Mouse (Mus musculus) hindbrain, embryonic 11.5 days (tissue): ENCODE measurements around the gene Erich2. TPM values are rescaled to one million over a fixed set of nuclear protein-coding genes. Genes with fewer than 3 reads are reported as not detected.

Source experiments
- ATAC-seq: fragments of 200-750 bp; cut with Nextera tagmentation; 2 replicates; pipeline ENCODE4 v1.8.0; 2017; ENCODE audit warnings: mild to moderate bottlenecking, moderate TSS enrichment, moderate library complexity; ENCODE audit not compliant: low FRiP score
- DNase-seq: peaks from one replicate; pipeline ENCODE4 v3.0.0-alpha.2; 2015; ENCODE audit warnings: low spot score
- H3K27ac ChIP-seq: fragments of 300-500 bp; sonication (generic); 2 replicates; pipeline ENCODE4 v1.5.1; 2014; ENCODE audit warnings: mild to moderate bottlenecking, low read depth, low read length
- H3K27me3 ChIP-seq: fragments of 300-500 bp; sonication (generic); 2 replicates; pipeline ENCODE4 v1.6.1; 2014; ENCODE audit warnings: mild to moderate bottlenecking, low read length, moderate library complexity, mixed read lengths; ENCODE audit not compliant: control insufficient read depth, insufficient read depth
- H3K36me3 ChIP-seq: fragments of 300-500 bp; sonication (generic); 2 replicates; pipeline ENCODE4 v1.6.1; 2014; ENCODE audit warnings: mild to moderate bottlenecking, low read length, moderate library complexity, mixed read lengths; ENCODE audit not compliant: control insufficient read depth, insufficient read depth
- H3K4me1 ChIP-seq: fragments of 300-500 bp; sonication (generic); replicated peaks from 2 replicates; pipeline ENCODE4 v1.6.1; 2014; ENCODE audit warnings: low read length, mixed read lengths; ENCODE audit not compliant: control insufficient read depth, insufficient read depth
- H3K4me2 ChIP-seq: fragments of 300-500 bp; sonication (generic); replicated peaks from 2 replicates; pipeline ENCODE4 v1.6.1; 2014; ENCODE audit warnings: mild to moderate bottlenecking, low read depth, low read length
- H3K4me3 ChIP-seq: fragments of 300-500 bp; sonication (generic); 2 replicates; pipeline ENCODE4 v1.5.1; 2014; ENCODE audit warnings: low read depth, low read length
- H3K9ac ChIP-seq: fragments of 300-500 bp; sonication (generic); 2 replicates; pipeline ENCODE4 v1.6.1; 2014; ENCODE audit warnings: low read depth, low read length
- H3K9me3 ChIP-seq: fragments of 300-500 bp; sonication (generic); 2 replicates; pipeline ENCODE4 v1.6.1; 2016; ENCODE audit warnings: low read length; ENCODE audit not compliant: control insufficient read depth
- WGBS: fragments of 180-500 bp; shearing (Covaris S2); extraction: QIAGEN DNeasy Blood & Tissue Kit; methylation state at CpG from one replicate; pipeline ENCODE4 v1.1.7; 2014; 5-methylcytosine and 5-hydroxymethylcytosine counted together
- polyA plus RNA-seq: library from polyadenylated mRNA; unstranded; fragments of >200 nt; fragmentation: Nextera tagmentation; extraction: Ambion mirVana; gene quantifications from 2 replicates; pipeline ENCODE4 v1.2.1, GENCODE M21; 2014

The Erich2 gene
- polyA plus RNA-seq, 1 experiment from 2014 or later = 2.1 TPM

DNA sequence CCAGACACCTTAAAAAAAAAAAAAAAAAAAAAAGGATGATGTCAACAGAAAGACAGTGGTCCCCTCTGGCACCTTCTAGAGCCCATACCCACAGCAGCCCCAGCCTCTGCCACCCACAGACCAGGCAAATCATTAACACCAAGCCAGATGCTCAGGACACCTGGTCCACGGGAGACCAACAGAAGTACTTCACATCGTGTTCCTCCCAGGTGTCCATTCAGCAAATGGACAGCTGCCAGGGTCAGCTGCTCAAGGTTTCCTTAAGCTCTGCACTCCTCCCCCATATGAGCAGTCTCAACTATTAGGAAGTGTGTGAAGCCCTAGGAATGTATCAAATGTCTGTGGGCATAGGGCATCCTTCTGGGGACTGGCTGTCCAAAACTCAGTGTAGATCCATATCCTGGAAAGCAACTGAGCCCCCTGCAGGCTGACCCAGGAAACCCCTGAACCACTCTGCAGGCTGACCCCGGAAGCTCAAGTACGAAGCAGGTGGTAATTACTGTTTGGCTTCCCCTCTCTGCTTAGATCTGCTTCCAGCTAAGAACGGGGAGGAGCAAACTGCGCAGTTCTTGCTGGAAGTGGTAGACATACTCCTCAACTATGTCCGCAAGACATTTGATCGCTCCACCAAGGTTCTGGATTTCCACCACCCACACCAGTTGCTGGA, 65.1 kb downstream of the Erich2 start:
- Histone ChIP-seq H3K27me3 (peaks cover 27% of the 10 kb centered on the region), H3K9ac (no peak overlapping the region), H3K9me3 (no peaks in the 10 kb centered on the region), H3K27ac (no peak overlapping the region), H3K36me3 (no peaks in the 10 kb centered on the region), H3K4me1 (no peaks in the 10 kb centered on the region), H3K4me3 (no peak overlapping the region), H3K4me2 (no peak overlapping the region)
- DNase-seq (no peak), ATAC-seq (no peak)
- WGBS = 81% methylated on average over 8 of the region's 8 CpGs

DNA sequence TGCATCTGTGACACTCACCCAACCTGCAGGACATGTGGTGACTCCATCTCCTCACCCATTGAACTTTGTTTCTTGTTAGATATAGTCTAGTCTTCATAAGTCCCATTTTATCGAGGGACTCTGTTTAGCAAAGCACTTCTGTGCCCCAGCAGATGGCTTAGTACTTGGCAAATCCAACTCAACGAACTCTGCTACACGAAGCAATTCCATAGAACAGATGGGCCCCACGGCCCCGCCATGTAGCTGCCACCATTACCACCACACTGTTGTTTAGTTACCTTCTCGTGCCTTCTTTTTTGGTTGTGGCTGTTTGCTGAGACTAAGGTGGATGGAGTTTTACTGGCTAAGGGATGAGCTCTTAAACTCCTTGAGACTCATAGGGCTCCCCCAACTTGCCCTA, 79.6 kb downstream of the Erich2 start:
- no peak overlapping the region for H3K9ac ChIP-seq
- H3K9me3 ChIP-seq = no peaks in the 10 kb centered on the region
- no peaks in the 10 kb centered on the region; the same call in 1 of the 2 replicates for H3K4me1 ChIP-seq
- DNase-seq (no peak), ATAC-seq (no peak)
- H3K27ac ChIP-seq = no peak overlapping the region
- no peak overlapping the region for H3K4me2 ChIP-seq
- no peaks in the 10 kb centered on the region for H3K36me3 ChIP-seq
- no peaks in the 10 kb centered on the region for H3K27me3 ChIP-seq
- WGBS = 88% methylated on average over 6 of the region's 6 CpGs
- no peak overlapping the region for H3K4me3 ChIP-seq

Other genes starting within 250 kb of the Erich2 start
- gene Sp5, start 33.9 kb upstream of the Erich2 start, polyA plus RNA-seq = 2.7 and 3.3 TPM in 2 replicates
- 11.8 and 16.6 TPM in 2 replicates for gene Gad1, start 44.3 kb downstream of the Erich2 start, polyA plus RNA-seq
- gene Gorasp2, start 152.8 kb downstream of the Erich2 start, polyA plus RNA-seq = 147 and 160 TPM in 2 replicates
- 3.6 and 4.3 TPM in 2 replicates for gene Gm26558, start 153.3 kb downstream of the Erich2 start, polyA plus RNA-seq